Mouse (Mus musculus): Measurements from ENCODE around the gene Dennd6b.

Gene Dennd6b

GRCm38 (mm10) chr15:89171526-89172051 is 24.7 kb downstream of the Dennd6b start:
- in situ Hi-C loops (cut with MboI; ENCODE audit: low pct_unique_long_range_greater_than_20kb in 1 of 2, low sequenced_read_pairs in 2 of 2, unreplicated experiment in 1 of 2): no loop called here

GRCm38 (mm10) chr15:89170102-89170501 is 26.2 kb downstream of the Dennd6b start:
- in situ Hi-C loops (cut with MboI; ENCODE audit: low pct_unique_long_range_greater_than_20kb in 1 of 2, low sequenced_read_pairs in 2 of 2, unreplicated experiment in 1 of 2): no loop called here

GRCm38 (mm10) chr15:89169431-89169830 is 26.9 kb downstream of the Dennd6b start:
- in situ Hi-C loops (cut with MboI; ENCODE audit: low pct_unique_long_range_greater_than_20kb in 1 of 2, low sequenced_read_pairs in 2 of 2, unreplicated experiment in 1 of 2): no loop called here

GRCm38 (mm10) chr15:89168922-89169321 is 27.4 kb downstream of the Dennd6b start:
- in situ Hi-C loops (cut with MboI; ENCODE audit: low pct_unique_long_range_greater_than_20kb in 1 of 2, low sequenced_read_pairs in 2 of 2, unreplicated experiment in 1 of 2): no loop called here

GRCm38 (mm10) chr15:89165478-89165877 is 30.8 kb downstream of the Dennd6b start:
- in situ Hi-C loops (cut with MboI; ENCODE audit: low pct_unique_long_range_greater_than_20kb in 1 of 2, low sequenced_read_pairs in 2 of 2, unreplicated experiment in 1 of 2): no loop called here

- in situ Hi-C loops (cut with MboI; ENCODE audit: low pct_unique_long_range_greater_than_20kb in 1 of 2, low sequenced_read_pairs in 2 of 2, unreplicated experiment in 1 of 2): no loop called here
These were observed 34.9 kb downstream of the Dennd6b start for GRCm38 (mm10) chr15:89161397-89161796.

- in situ Hi-C loops (cut with MboI; ENCODE audit: low pct_unique_long_range_greater_than_20kb in 1 of 2, low sequenced_read_pairs in 2 of 2, unreplicated experiment in 1 of 2): no loop called here
These were observed 37.8 kb downstream of the Dennd6b start for GRCm38 (mm10) chr15:89158516-89158915.

GRCm38 (mm10) chr15:89157954-89158353 is 38.3 kb downstream of the Dennd6b start:
- in situ Hi-C loops (cut with MboI; ENCODE audit: low pct_unique_long_range_greater_than_20kb in 1 of 2, low sequenced_read_pairs in 2 of 2, unreplicated experiment in 1 of 2): no loop called here

GRCm38 (mm10) chr15:89152312-89152711 is 44.0 kb downstream of the Dennd6b start:
- in situ Hi-C loops (cut with MboI; ENCODE audit: low pct_unique_long_range_greater_than_20kb in 1 of 2, low sequenced_read_pairs in 2 of 2, unreplicated experiment in 1 of 2): no loop called here

- in situ Hi-C loops (cut with MboI; ENCODE audit: low pct_unique_long_range_greater_than_20kb in 1 of 2, low sequenced_read_pairs in 2 of 2, unreplicated experiment in 1 of 2): no loop called here
These were observed 46.3 kb downstream of the Dennd6b start for GRCm38 (mm10) chr15:89150041-89150390.

GRCm38 (mm10) chr15:89149271-89150040 is 46.8 kb downstream of the Dennd6b start, which contains the start of gene Mapk11:
Gene Mapk11, minus strand, starts transcription at chr15:89149628.
- in situ Hi-C loops (cut with MboI; ENCODE audit: low pct_unique_long_range_greater_than_20kb in 1 of 2, low sequenced_read_pairs in 2 of 2, unreplicated experiment in 1 of 2): no loop called here

- in situ Hi-C loops (cut with MboI; ENCODE audit: low pct_unique_long_range_greater_than_20kb in 1 of 2, low sequenced_read_pairs in 2 of 2, unreplicated experiment in 1 of 2): no loop called here
These were observed 47.6 kb downstream of the Dennd6b start for GRCm38 (mm10) chr15:89148496-89149270.

- in situ Hi-C loops (cut with MboI; ENCODE audit: low pct_unique_long_range_greater_than_20kb in 1 of 2, low sequenced_read_pairs in 2 of 2, unreplicated experiment in 1 of 2): no loop called here
These were observed 48.4 kb downstream of the Dennd6b start for GRCm38 (mm10) chr15:89147895-89148294.

- in situ Hi-C loops (cut with MboI; ENCODE audit: low pct_unique_long_range_greater_than_20kb in 1 of 2, low sequenced_read_pairs in 2 of 2, unreplicated experiment in 1 of 2): no loop called here
These were observed 48.8 kb downstream of the Dennd6b start for GRCm38 (mm10) chr15:89147456-89147855.

GRCm38 (mm10) chr15:89147024-89147423 is 49.3 kb downstream of the Dennd6b start:
- in situ Hi-C loops (cut with MboI; ENCODE audit: low pct_unique_long_range_greater_than_20kb in 1 of 2, low sequenced_read_pairs in 2 of 2, unreplicated experiment in 1 of 2): no loop called here

GRCm38 (mm10) chr15:89146537-89146936 is 49.8 kb downstream of the Dennd6b start:
- in situ Hi-C loops (cut with MboI; ENCODE audit: low pct_unique_long_range_greater_than_20kb in 1 of 2, low sequenced_read_pairs in 2 of 2, unreplicated experiment in 1 of 2): no loop called here

- in situ Hi-C loops (cut with MboI; ENCODE audit: low pct_unique_long_range_greater_than_20kb in 1 of 2, low sequenced_read_pairs in 2 of 2, unreplicated experiment in 1 of 2): no loop called here
These were observed 50.4 kb downstream of the Dennd6b start for GRCm38 (mm10) chr15:89145813-89146350.

- in situ Hi-C loops (cut with MboI; ENCODE audit: low pct_unique_long_range_greater_than_20kb in 1 of 2, low sequenced_read_pairs in 2 of 2, unreplicated experiment in 1 of 2): no loop called here
These were observed 51.3 kb downstream of the Dennd6b start for GRCm38 (mm10) chr15:89144965-89145364.

- in situ Hi-C loops (cut with MboI; ENCODE audit: low pct_unique_long_range_greater_than_20kb in 1 of 2, low sequenced_read_pairs in 2 of 2, unreplicated experiment in 1 of 2): no loop called here
These were observed 53.2 kb downstream of the Dennd6b start for GRCm38 (mm10) chr15:89143134-89143533.

All from mouse embryonic stem cell (cell line).